Mouse (Mus musculus): ENCODE results near the gene Hyal1.
"Not testable (repeated sequence)": the region's sequence is repeated elsewhere in the genome, so short reads cannot be mapped to it uniquely, and the experiment has no call there.

Hyal1 gene

DNA sequence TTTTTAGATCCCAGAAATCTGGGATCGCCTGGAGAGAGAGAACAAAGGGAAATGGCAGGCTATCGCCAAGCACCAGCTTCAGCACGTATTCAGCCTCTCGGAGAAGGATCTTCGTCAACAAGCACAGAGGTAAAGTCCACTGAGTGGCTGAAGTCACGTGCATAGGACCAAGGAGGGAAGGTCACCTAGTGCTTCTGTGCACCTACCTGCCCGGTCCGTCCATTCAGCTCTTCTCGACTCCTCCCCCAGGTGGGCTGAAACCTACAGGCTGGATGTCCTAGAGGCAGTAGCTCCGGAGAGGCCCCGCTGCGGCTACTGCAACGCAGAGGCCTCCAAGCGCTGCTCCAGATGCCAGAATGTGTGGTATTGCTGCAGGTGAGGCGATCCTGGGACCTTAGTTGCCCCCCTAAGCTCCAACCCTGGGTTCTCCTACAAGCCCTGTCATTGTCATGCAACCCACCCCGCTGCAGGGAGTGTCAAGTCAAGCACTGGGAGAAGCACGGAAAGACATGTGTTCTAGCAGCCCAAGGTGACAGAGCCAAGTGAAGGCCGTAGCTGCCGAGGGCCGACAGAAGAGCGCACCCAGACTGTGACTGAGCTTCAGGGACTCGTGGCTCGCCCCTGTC is 26.1 kb upstream of the Hyal1 start:
- DNase-seq (ENCODE audit: low spot score in 2 of 2): no peak

DNA sequence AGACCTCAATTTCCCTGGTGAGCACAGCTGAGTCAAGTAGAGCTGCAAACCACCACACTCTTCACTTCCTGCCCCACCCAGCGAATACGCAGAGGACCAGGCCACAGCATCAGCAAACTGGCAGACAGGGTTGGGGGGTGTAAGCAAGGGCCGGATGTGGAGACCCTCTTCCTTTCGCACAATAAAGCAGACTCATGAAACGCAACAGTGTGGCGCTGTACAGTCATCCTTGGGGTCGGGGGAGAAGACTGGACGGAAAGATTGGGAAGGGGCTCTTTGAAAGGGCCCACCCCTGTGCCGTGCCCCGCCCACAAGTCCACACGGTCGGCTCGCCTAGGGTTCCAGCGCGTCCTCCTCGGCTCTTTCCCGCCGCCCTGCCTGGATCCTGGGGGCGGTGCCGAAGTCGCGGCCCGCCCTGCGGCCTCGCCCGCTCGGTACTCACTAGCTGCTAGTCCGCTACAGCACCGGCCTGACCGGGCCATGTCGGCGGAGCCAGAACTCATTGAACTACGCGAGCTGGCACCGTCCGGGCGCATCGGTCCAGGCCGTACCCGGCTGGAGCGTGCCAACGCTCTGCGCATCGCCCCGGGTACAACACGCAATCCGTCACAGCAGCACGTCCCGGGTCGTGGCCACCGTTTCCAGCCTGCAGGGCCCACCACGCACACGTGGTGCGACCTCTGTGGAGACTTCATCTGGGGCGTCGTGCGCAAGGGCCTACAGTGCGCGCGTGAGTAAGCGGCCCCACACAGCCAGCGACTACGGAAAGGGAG is 25.4 kb upstream of the Hyal1 start, which contains the start of gene Rassf1:
Rassf1 (plus strand) TSS at position 439 of the 773 bp plus-strand sequence.
- peak; percentile 72 to 77 for DNase-seq (ENCODE audit: low spot score in 2 of 2)

- no peak for DNase-seq (ENCODE audit: low spot score in 2 of 2)
Measured at GRCm38 (mm10) chr9:107551890-107552355, 24.8 kb upstream of the Hyal1 start.

GRCm38 (mm10) chr9:107552690-107553393 is 23.9 kb upstream of the Hyal1 start:
- no peak for DNase-seq (ENCODE audit: low spot score in 2 of 2)

GRCm38 (mm10) chr9:107553541-107554318 is 23.0 kb upstream of the Hyal1 start:
- peak; percentile 54 to 67 for DNase-seq (ENCODE audit: low spot score in 2 of 2)

DNA sequence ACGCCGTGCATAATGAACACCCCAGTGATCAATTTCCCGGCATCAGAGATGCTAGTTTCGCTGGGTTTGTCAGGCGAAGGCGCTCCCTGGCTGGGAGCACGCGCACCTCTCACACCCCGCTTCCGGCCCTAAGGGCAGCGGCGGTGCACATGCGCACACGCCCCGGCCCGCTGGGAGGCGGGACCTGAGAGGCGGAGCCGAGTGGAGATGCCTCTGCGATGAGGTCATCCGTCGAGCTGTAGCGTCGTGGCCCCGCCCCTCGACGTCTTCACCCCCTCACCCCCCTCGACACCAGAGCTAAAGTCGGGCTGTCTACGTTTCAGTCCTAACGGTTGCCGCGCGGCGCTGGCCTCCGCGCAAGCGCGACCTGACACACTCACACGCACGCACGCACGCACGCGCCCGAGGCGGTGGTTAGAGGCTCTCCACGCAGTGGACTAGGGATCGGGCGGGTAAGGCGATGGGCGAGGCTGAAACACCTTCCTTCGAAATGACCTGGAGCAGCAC is 22.4 kb upstream of the Hyal1 start:
- DNase-seq (ENCODE audit: low spot score in 2 of 2): peak; percentile 94 to 96

DNA sequence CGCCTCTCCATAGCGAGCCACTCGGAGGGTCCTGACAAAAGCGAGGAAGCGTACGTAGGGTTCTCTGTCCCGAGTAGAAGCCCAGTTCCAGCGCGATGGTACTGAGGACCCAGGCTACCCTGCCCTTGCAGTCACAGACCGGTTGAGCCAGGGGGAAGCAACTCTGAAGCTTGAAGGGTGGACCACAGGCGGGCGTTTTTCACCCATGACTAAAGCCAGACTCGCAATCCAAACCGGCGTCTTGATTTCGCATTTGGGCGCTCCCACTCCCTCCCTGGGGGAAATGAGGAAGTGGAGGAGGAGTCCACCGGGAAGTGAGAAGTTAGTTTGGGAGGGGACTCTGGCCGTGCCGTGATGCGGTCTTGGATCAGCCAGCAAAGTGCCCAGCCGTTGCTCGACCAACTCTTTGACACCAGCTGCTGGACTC is 21.7 kb upstream of the Hyal1 start:
- peak in 1 of 2 experiments; percentile 49 for DNase-seq (ENCODE audit: low spot score in 2 of 2)

DNA sequence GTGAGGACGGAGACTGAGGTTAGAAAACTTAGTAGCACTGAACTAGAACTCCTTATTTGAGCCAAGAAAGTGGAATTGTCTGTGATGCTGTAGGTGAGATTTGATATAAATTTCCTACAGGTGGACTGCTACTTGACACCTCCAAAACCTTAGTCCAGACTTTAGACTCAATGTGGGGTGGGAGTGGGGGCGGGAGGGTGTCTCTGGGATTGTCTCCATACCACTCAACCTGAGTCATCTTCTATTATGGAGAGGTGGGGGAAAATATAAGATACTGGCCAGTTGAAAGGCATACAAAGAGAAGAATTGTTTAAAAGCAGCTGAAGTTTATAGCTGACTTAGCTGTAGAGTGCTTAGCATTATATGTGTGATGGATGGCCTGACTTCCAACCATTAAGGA is 21.0 kb upstream of the Hyal1 start:
- DNase-seq (ENCODE audit: low spot score in 2 of 2): no peak

GRCm38 (mm10) chr9:107556346-107556745 is 20.4 kb upstream of the Hyal1 start:
- no peak for DNase-seq (ENCODE audit: low spot score in 2 of 2)

DNA sequence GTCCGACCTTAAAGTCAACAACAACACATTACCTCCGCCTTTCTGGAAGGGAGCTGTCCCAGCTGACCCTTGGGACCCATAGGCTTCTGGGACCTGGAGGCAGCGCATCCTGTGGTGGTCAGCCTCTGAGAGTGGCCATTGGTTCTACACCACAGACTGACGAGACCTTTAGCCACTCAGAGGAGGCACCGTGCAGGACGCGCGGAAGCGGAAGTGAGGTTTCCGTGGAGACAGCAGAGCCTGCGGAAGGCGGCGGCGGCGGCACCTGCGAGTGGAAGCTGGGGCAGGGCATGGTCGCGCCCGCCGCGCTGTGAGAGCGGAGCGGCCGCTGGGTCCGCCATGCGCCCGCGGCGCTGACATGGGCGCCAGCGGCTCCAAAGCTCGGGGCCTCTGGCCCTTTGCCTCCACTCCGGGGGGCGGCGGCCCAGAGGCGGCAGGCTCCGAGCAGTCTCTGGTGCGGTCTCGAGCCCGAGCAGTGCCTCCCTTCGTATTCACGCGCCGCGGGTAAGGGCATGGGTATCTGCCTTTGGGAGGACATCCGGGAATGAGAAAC is 13.6 kb upstream of the Hyal1 start, which contains the start of gene Tusc2:
Tusc2 (plus strand) TSS at position 227 of the 553 bp plus-strand sequence.
- DNase-seq (ENCODE audit: low spot score in 2 of 2): peak; percentile 90 to 92

- not testable (repeated sequence) for DNase-seq (ENCODE audit: low spot score in 2 of 2)
Measured at GRCm38 (mm10) chr9:107565556-107565955, 11.2 kb upstream of the Hyal1 start.

- DNase-seq (ENCODE audit: low spot score in 2 of 2): peak; percentile 56 to 81
Measured at GRCm38 (mm10) chr9:107566041-107566709, 10.6 kb upstream of the Hyal1 start.

- DNase-seq (ENCODE audit: low spot score in 2 of 2): no peak
Measured at GRCm38 (mm10) chr9:107566855-107567254, 9.9 kb upstream of the Hyal1 start.

DNA sequence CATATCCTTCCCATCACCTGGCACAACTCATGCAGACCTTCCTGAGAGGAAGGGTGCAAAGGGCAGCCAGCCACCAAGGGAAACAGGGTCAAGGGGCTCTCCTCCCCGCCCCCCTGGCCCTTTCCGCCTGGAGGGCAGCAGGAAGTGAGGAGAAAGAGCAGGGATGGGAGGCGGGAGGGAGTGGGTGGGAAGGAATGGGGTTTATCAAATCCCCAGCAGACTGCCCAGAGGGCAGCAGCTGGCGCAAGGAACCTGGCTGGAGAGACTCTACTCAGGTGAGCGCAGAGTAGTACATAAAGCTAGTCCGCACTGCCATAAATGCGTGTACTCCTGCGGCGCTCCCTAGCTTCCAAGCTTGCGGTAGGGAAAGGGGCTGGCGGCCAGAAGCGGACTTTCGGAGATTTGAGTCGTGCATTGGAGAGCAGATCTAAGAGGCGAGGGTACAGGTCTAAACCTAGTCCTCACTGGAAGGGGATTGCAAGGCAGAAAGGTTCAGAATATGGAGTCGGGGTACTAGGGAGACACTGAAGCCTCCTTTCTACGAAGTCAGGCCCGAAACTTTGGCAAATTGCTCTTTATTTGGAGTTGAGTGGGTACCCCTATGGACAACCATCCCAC is 8.9 kb upstream of the Hyal1 start, which contains the start of gene Hyal2:
Hyal2 (plus strand) TSS at position 244 of the 618 bp plus-strand sequence.
- DNase-seq (ENCODE audit: low spot score in 2 of 2): no peak

- DNase-seq (ENCODE audit: low spot score in 2 of 2): peak; percentile 68 to 75
Measured at GRCm38 (mm10) chr9:107568331-107569261, 8.1 kb upstream of the Hyal1 start.

GRCm38 (mm10) chr9:107569270-107569669 is 7.5 kb upstream of the Hyal1 start:
- DNase-seq (ENCODE audit: low spot score in 2 of 2): no peak

DNA sequence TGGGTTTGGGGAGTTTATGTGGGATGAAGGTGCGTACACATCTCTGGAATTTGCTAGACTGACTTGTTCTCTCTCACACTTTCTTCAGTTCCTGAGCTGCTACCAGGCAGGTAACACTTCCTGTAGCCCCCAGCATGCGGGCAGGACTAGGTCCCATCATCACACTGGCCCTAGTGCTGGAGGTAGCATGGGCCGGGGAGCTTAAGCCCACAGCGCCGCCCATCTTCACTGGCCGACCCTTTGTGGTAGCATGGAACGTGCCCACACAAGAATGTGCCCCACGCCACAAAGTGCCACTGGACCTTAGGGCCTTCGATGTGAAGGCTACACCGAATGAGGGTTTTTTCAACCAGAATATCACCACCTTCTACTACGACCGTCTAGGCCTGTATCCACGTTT is 6.7 kb upstream of the Hyal1 start:
- no peak for DNase-seq (ENCODE audit: low spot score in 2 of 2)

DNA sequence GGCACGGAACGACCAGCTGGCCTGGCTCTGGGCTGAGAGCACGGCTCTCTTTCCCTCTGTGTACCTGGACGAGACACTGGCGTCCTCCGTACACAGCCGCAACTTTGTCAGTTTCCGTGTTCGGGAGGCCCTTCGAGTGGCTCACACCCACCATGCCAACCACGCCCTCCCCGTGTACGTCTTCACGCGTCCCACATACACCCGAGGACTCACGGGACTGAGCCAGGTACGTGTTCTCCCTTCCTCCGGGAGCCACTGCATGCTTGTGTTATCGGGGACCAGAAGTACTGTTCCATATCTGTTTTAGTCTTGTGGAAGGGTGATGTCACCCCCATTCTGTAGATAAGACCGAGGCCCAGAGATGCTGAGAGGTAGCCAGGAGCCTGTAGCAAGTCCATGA is 5.9 kb upstream of the Hyal1 start:
- no peak for DNase-seq (ENCODE audit: low spot score in 2 of 2)

Measured in thymus, postnatal 10 days (tissue).